ENCODE assay signal across 23 mouse cellular contexts in the genomic region with DNA sequence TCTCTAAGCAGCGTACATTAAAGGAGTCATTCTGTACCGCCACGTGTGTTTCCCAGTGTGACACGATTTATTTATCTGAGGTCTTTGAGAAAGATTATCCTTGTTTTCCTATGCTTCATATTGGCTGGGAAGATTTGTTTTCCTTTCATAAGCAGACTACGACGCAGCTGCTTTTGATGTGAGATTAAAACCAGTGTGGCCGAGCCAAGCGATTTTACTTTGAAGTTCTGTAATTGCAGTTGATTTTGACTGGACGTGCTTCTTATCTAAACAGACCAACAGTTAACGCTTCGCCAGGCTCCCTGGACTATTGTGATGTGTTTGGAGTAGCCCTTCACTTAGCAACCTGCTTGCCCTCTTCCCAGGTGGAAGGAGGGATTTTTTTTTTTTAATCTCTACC.
DNase-seq lines count a peak whose midpoint lies in the region; ATAC-seq lines count a peak whose summit lies in the region.
"Had no signal": no experiment of that assay in that cellular context is flagged by ENCODE, and none has a peak within 500 bp of the region (broad histone marks: within the 10 kb centered on the region; RNA-seq: fewer than 3 reads in every experiment).

No protein-coding gene starts in this region.

- no peaks in the 10 kb centered on the region for H3K9me3 ChIP-seq in hindbrain, embryonic 13.5 days
- H3K9me3 ChIP-seq in hindbrain, embryonic 14.5 days (ENCODE audit: control insufficient read depth, low read length), result no peaks in the 10 kb centered on the region
- H3K9me3 ChIP-seq in midbrain, embryonic 14.5 days (ENCODE audit: control insufficient read depth, low read length), result no peaks in the 10 kb centered on the region
- no peaks in the 10 kb centered on the region for H3K9me3 ChIP-seq in midbrain, embryonic 11.5 days (ENCODE audit: control insufficient read depth, low read length)
- H3K9me3 ChIP-seq: heart, embryonic 15.5 days; intestine, embryonic 15.5 days; liver, embryonic 12.5 days; neural tube, embryonic 15.5 days had no signal

- no peak overlapping the region for H3K4me3 ChIP-seq in hindbrain, embryonic 13.5 days
- no peak overlapping the region for H3K4me3 ChIP-seq in hindbrain, embryonic 14.5 days (replicated peaks; ENCODE audit: low read length)
- H3K4me3 ChIP-seq in midbrain, embryonic 14.5 days (replicated peaks; ENCODE audit: low read depth, low read length), result no peak overlapping the region
- no peak overlapping the region for H3K4me3 ChIP-seq in midbrain, embryonic 11.5 days (ENCODE audit: low read depth, low read length)
- H3K4me3 ChIP-seq: heart, adult 2 months; heart, embryonic 15.5 days; intestine, embryonic 15.5 days; layer of hippocampus, adult 2 months; liver, embryonic 12.5 days; myocyte; neural tube, embryonic 15.5 days had no signal

- H3K4me2 ChIP-seq in hindbrain, embryonic 13.5 days, result no peak overlapping the region
- H3K4me2 ChIP-seq in hindbrain, embryonic 14.5 days (replicated peaks), result no peak overlapping the region
- no peak overlapping the region for H3K4me2 ChIP-seq in midbrain, embryonic 14.5 days (ENCODE audit: low read length)
- H3K4me2 ChIP-seq in midbrain, embryonic 11.5 days, result no peak overlapping the region
- H3K4me2 ChIP-seq: heart, embryonic 15.5 days; intestine, embryonic 15.5 days; liver, embryonic 12.5 days; neural tube, embryonic 15.5 days had no signal

- intact Hi-C loops in left cerebral cortex, postnatal 25 days (cut with DNase I), result no loop called here

- peak; percentile 50 for DNase-seq in cerebellum, adult 9-10 months
- no peak for DNase-seq in cerebellum, postnatal 4 days (ENCODE audit: low spot score in 2 of 2)
- DNase-seq in hindbrain, embryonic 14.5 days (ENCODE audit: low spot score), result no peak
- peak; percentile 54 for DNase-seq in midbrain, embryonic 14.5 days
- no peak for DNase-seq in midbrain, embryonic 11.5 days (ENCODE audit: low spot score, missing footprints)
- peak; percentile 67 for DNase-seq in retina, postnatal 1 day
- DNase-seq in left cerebral cortex, postnatal 25 days (ENCODE audit: low spot score in 2 of 2), result no peak
- DNase-seq: adrenal gland, postnatal 36 days; gastrocnemius, postnatal 36 days; heart, adult 2 months; heart, postnatal 36 days; kidney, postnatal 14 days; lung, adult 18-20 months; thymus, adult 18-20 months; thymus, postnatal 36 days had no signal

- 45% methylated on average over 11 of the region's 11 CpGs for WGBS in hindbrain, embryonic 13.5 days
- WGBS in hindbrain, embryonic 14.5 days, result 44% methylated on average over 11 of the region's 11 CpGs
- 29% methylated on average over 11 of the region's 11 CpGs for WGBS in midbrain, embryonic 14.5 days
- 44% methylated on average over 11 of the region's 11 CpGs for WGBS in midbrain, embryonic 11.5 days

- H3K36me3 ChIP-seq in hindbrain, embryonic 13.5 days, result no peaks in the 10 kb centered on the region
- no peaks in the 10 kb centered on the region for H3K36me3 ChIP-seq in hindbrain, embryonic 14.5 days (replicated peaks; ENCODE audit: control insufficient read depth, insufficient read depth)
- H3K36me3 ChIP-seq in midbrain, embryonic 14.5 days (ENCODE audit: control insufficient read depth, insufficient read depth, low read length), result no peaks in the 10 kb centered on the region
- H3K36me3 ChIP-seq in midbrain, embryonic 11.5 days (ENCODE audit: control insufficient read depth, insufficient read depth, low read length), result no peaks in the 10 kb centered on the region
- H3K36me3 ChIP-seq: heart, embryonic 15.5 days; intestine, embryonic 15.5 days; liver, embryonic 12.5 days; neural tube, embryonic 15.5 days had no signal

- H3K4me1 ChIP-seq in hindbrain, embryonic 13.5 days (replicated peaks), result peaks cover 46% of the 10 kb centered on the region
- H3K4me1 ChIP-seq in hindbrain, embryonic 14.5 days (replicated peaks; ENCODE audit: control insufficient read depth, insufficient read depth, low read length), result peaks cover 25% of the 10 kb centered on the region
- peaks cover 11% of the 10 kb centered on the region for H3K4me1 ChIP-seq in midbrain, embryonic 14.5 days (ENCODE audit: control insufficient read depth, insufficient read depth, low read length)
- H3K4me1 ChIP-seq in midbrain, embryonic 11.5 days (ENCODE audit: control insufficient read depth, insufficient read depth, low read length), result peaks cover 20% of the 10 kb centered on the region
- H3K4me1 ChIP-seq: liver, embryonic 12.5 days had no signal

- ATAC-seq in hindbrain, embryonic 13.5 days (ENCODE audit: low FRiP score), result no peak
- ATAC-seq in hindbrain, embryonic 14.5 days (ENCODE audit: low FRiP score), result no peak
- ATAC-seq in midbrain, embryonic 14.5 days (ENCODE audit: low FRiP score, low TSS enrichment), result no peak
- ATAC-seq in midbrain, embryonic 11.5 days (ENCODE audit: low FRiP score), result no peak
- ATAC-seq: intestine, embryonic 15.5 days; liver, embryonic 12.5 days; midbrain, embryonic 16.5 days had no signal

- H3K27me3 ChIP-seq in hindbrain, embryonic 13.5 days, result peaks cover 9% of the 10 kb centered on the region
- H3K27me3 ChIP-seq in hindbrain, embryonic 14.5 days (ENCODE audit: control insufficient read depth, insufficient read depth, low read length), result no peaks in the 10 kb centered on the region
- no peaks in the 10 kb centered on the region for H3K27me3 ChIP-seq in midbrain, embryonic 14.5 days (ENCODE audit: control insufficient read depth, insufficient read depth, low read length)
- peaks cover 3% of the 10 kb centered on the region for H3K27me3 ChIP-seq in midbrain, embryonic 11.5 days (ENCODE audit: control insufficient read depth, insufficient read depth, low read length)
- H3K27me3 ChIP-seq: heart, embryonic 15.5 days; intestine, embryonic 15.5 days; liver, embryonic 12.5 days; neural tube, embryonic 15.5 days had no signal

- 0 out of 2 replicates have a peak overlapping the region, but pooled peaks have one; percentile 72 for H3K27ac ChIP-seq in hindbrain, embryonic 13.5 days
- H3K27ac ChIP-seq in hindbrain, embryonic 14.5 days, result no peak overlapping the region
- H3K27ac ChIP-seq in midbrain, embryonic 14.5 days (replicated peaks; ENCODE audit: low read depth, low read length), result no peak overlapping the region
- no peak overlapping the region for H3K27ac ChIP-seq in midbrain, embryonic 11.5 days (ENCODE audit: low read depth, low read length)
- H3K27ac ChIP-seq: heart, adult 2 months; heart, embryonic 15.5 days; intestine, embryonic 15.5 days; layer of hippocampus, adult 2 months; liver, embryonic 12.5 days had no signal

- no peak overlapping the region for H3K9ac ChIP-seq in hindbrain, embryonic 13.5 days
- H3K9ac ChIP-seq in hindbrain, embryonic 14.5 days, result no peak overlapping the region
- H3K9ac ChIP-seq in midbrain, embryonic 14.5 days (replicated peaks; ENCODE audit: low read length), result no peak overlapping the region
- H3K9ac ChIP-seq in midbrain, embryonic 11.5 days (ENCODE audit: low read length), result no peak overlapping the region
- H3K9ac ChIP-seq: heart, embryonic 15.5 days; intestine, embryonic 15.5 days; liver, embryonic 12.5 days; neural tube, embryonic 15.5 days had no signal

Comparison
In these comparisons a context has a peak if more than half of its experiments do, and no peak if none do; other contexts are left out.
1. DNase-seq: peak in cerebellum, adult 9-10 months (single experiment), midbrain, embryonic 14.5 days (single experiment) and retina, postnatal 1 day (single experiment); none in cerebellum, postnatal 4 days (0 of 2), hindbrain, embryonic 14.5 days (single experiment), midbrain, embryonic 11.5 days (single experiment) and left cerebral cortex, postnatal 25 days (0 of 2).